Mouse (Mus musculus) kidney, adult 18-20 months (tissue): ENCODE results near the gene Safb.
"Not testable (repeated sequence)": the region's sequence is repeated elsewhere in the genome, so short reads cannot be mapped to it uniquely, and the experiment has no call there.

ENCODE experiments used
- DNase-seq: peaks from one replicate; pipeline ENCODE4 v3.0.0; 2021

The Safb gene

DNA sequence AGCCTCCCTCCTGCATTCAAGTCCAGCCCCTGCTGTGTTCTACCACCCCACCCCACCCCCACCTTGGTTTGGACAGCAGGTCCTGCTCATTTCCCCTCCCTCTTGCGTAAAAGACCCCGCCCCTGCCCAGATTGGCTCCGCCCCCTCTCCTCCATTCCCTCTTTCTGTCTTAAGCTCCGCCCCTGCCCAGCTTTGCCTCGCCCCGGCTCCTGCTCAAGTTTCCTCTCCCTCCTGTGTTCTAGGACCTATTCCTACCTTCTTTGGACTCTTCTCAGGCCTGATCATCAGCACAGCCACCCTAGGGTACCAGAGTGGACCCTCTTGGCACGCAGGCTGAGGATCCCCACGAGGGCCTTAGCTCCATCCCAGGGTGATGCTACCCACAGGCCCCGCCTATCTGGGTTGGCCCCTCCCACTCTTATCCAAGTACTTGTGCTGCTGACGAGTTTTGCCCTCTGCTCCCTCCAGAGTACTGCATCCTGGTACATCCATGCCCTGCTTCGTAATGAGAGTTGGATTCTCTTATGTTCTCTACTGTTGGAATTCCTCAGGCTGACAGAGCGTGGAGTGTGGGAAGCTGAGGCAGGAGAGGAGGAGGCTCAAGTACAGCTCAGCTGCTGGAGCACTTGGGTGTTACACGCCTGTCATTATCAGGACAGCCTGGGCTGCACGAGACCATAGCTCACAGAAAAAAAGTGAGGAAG is 27.4 kb downstream of the Safb start:
- DNase-seq = peak; percentile 28

DNA sequence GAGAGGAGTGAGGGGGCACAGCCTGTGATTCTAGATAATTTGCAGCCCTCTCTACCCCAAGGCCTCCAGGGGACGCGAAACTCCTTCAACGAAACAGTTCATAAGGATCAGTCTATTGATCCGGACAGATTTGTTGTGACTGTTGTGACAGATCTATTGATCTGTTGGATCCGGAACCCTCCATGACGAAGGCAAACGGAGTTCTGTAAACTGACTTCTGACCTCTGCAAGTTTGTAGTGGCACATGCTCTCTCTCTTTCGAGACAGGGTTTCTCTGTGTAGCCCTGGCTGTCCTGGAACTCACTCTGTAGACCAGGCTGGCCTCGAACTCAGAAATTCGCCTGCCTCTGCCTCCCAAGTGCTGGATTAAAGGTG is 27.9 kb downstream of the Safb start:
- DNase-seq = not testable (repeated sequence)

DNA sequence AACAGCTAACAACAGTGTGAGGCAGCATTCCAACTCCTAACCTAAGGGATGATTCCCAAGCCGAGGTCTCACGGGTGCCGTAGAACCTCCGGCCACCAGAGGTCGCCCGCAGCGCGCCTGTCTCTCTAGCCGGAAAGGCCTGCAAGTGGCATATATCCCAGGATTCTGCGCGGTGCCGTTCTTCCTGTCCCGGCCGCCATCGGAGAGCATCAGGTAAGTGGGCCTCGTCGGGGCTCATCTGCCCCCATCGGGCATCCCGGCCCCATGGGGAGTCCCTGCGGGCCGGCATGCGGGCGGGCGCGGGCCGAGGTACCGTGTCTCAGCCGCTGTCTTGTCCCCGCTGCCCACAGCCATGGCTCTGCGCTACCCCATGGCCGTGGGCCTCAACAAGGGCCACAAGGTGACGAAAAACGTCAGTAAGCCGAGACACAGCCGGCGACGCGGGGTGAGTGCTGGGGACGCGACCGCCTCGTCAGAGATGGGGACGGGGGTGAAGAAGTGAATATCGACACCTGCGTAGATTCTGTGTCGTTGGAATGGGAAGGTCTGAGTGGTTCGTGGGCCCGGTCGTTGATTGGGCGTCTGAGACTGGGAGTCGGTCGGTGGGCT is 28.7 kb downstream of the Safb start, which contains the start of gene Rpl36:
Gene Rpl36, plus strand, starts transcription at position 181 of the 609 bp plus-strand sequence.
- peak; percentile 97 for DNase-seq

DNA sequence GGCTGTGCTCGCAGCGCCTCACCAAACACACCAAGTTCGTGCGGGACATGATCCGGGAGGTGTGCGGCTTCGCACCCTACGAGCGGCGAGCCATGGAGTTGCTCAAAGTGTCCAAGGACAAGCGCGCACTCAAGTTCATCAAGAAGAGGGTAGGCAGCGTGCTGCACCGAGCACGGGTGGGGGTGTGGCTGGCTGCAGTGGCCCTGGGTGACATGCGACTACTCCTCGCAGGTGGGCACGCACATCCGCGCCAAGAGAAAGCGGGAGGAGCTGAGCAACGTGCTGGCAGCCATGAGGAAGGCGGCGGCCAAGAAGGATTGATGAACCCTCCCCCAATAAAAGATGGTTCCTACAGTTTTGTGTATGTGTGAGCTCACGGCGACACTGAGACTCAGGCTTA is 29.3 kb downstream of the Safb start:
- DNase-seq = not testable (repeated sequence)

DNA sequence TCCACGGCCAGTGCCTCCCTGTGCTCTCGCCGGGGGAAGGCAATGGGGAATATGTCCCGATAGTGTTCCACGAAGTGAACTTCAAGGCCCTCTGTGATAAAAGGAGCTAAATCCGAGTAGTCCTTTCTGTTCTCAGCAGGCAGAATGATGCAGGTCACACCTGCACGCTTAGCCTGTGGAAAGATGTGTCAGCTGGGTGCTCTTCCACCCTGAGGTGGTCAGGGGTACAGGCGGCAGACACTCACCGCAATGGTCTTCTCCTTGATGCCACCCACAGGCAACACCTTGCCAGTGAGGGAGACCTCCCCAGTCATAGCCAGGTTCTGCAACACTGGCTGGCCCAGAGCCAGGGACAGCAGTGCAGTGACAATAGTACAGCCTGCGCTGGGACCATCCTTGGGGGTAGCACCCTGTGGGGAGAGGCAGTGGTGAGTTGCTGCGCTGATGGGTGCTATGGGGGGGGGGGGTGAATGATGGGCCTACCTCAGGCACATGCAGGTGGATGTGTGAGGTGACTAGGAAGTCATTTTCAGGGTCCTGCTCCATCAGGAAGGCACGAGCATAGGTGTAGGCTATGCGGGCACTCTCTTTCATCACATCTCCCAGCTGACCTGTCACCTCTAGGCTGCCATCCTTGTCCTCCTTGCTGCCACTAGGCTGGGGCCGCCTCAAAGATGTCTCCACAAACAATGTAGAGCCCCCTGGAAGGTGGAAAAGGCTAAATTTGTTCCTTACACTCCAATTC is 29.9 kb downstream of the Safb start:
- no peak for DNase-seq

DNA sequence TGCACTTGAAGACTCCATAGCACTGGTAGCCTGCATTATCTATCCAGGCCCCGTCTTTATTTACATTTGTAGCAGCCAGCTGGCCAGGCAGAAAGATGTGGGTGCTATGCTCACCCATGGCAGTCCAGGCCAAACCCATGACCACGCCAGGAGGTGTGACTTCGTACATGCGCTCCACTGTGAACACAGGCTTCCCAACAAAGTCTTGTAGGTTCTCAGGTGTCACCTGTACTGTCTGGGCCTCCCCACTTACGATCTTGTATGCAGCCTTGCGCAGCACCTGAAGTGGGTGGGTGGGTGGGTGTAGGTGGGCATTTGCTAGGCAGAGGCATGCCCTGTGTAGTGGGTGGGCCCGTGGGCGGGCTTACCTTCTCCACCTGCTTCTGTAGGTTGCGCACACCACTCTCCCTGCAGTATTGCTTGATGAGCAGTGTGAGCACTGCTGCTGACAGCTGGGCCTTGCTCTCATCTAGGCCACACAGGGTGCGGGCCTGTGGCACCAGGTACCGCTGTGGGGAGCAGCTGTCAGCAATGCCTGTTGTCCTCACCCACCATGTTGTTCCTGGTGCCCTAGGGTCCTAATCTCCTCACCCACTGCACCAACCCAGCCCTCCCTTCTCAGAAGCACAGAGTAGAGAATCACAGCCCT is 30.6 kb downstream of the Safb start:
- no peak for DNase-seq

DNA sequence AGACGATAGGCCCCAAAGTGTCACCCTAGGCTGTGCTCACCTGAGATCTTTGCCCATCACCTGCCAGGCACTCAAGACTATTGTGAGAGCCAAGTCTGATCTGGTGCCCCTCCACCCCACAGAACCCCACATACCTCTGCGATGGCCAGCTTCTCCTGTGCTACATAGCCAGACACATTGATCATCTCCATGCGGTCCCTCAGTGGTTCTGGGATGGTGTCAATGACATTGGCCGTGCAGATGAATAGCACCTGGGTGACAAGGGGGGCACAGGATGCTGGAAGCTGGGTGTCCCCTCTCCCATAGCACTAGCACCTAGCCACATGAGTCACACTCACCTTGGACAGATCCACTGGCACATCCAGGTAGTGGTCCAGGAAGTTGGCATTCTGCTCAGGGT is 31.2 kb downstream of the Safb start:
- no peak for DNase-seq

DNA sequence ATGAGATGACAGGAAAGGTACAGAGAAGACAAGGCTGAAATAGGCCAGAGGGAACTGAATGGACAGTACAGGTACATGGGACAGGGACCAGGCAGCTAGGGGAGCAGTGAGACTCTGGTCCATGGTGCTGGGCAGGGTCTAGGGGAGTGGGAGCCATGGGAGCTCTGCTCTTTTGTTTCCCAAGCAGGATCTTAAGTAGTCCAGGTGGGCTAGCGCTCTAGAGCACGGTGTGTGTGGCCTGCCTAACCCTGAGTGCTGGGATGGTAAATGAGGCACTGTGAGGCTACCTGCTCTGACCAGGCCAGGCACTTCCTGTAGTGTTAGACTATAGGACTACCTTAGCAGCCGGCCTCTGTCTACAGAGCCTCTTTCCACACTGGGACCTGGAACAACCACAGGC is 32.1 kb downstream of the Safb start:
- no peak for DNase-seq

DNA sequence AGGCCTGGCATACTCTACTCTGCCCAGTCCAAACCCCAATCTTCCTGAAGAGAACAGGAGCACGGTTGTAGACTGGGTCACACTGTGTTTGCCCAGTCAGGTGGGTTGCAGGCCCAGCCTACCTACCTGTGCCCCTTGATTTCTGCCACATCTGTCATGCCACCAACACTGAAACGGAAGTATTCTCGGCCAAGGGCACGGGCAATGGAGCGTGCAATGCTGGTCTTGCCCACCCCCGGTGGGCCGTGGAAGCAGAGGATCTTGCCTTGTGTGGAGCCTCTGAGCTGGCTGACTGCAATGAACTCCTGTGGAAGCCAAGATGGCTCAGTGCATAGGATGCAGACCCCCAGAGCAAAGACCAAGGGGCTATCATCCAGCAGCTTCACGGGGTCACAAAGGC is 33.0 kb downstream of the Safb start:
- no peak for DNase-seq

DNA sequence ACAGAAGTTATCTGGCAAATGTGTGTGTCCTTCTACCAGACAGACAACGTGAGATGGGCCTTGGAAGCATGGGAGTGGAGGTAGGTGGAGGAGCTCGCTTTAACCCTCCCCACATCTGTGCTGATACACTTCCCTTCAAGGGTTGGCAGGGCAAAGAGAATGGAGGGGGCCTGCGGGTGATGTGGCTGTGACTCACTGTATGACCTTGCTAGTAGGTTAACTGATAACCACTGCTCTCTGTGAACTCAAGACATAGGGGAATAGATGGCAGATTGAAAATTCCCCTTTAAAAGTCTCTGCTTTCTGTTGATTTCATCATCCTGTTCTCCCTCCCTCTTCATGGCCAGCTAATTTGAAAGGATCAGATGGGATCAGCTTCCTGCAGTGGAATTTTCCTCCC is 40.9 kb downstream of the Safb start:
- DNase-seq = no peak

DNA sequence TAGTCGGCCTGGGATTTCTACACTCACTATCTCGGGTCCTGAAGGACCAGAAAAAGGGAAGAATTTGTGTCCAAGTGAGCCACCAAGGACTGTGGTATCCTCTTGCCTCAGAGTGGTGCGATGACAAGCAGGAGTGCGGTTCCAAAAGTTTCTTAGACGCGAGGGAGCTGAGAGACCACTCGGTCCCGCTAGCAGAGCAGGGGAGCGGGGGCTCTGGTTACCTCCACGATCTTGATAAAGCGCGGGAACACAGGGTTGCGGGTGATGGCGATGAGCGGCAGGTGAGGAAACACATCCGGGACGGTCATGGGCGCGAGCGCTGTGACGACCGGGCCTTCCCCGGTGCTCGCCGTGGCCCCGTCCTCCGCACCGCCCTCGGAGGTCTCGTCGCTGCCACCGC is 41.6 kb downstream of the Safb start:
- DNase-seq = no peak

DNA sequence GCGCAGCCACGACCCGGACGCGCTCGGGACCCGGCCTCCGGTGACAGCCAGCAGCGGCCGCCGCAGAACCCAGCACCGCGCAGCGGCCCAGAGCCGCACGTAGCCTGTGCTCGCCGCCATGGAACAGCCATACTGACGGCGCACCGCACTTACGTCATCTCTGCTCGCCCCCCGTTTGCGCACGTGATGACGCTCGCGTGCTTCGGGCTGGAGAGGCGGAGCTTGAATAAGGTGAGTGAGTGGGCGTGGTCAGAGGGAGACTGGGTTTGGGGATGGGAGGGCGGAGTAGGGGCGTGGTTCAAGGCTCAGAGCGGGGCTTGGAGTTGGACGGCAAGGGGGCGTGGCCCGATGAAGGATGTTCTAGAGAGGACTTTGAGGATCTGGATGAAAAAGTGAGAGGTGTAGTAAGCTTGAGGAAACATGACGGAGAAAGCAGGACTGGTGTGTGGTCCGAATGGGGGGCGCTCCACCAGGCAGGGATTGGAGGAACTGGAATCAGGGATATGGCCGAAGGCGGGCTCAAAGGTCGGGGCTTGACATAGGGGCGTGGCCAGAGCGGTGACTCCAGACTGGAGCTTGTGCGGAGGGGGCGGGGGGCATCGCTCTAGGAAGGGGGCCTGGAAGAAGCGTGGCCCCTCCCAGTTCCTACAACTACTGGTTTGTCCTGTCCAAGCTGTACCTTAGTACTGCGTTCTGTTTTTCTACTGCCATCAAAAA is 42.3 kb downstream of the Safb start, which contains the start of gene Lonp1:
Gene Lonp1, minus strand, starts transcription at position 134 of the 717 bp plus-strand sequence.
- peak; percentile 99 for DNase-seq

DNA sequence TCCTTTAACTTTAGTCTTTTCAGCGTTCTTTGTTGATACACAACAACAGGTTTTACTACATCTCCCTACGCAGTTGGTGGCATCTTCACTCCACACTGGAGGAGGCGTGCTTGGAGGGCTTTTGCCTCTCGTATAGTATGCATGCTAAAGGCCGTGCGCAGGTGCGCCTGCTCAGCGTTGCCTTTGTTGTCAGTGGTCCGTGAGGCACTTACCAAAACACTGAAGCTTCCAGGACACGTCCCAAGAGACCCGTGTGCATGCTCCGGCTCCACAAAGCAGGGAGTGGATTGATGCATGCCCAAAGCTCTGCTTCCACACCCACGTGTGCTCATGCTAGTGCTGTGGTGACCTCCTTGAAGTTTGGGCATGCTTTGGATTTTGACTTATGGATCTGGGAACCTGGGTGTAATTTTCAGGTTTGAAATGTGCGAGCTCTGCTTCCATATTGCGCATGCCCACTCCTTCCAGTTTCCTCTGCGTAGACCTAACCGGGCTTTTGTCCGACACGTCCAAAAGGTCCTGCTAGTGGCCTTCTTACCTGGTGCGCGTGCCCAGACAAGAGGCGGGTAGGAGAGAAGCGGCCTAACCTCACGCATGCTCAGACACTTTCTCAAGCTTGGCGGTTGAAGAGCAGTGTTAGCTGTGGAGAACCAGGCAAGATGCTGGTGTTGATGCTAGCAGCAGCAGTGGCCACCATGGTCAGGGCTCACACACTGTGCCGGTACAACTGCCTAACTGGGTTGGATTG is 43.1 kb downstream of the Safb start, which contains the start of gene Catsperd:
Gene Catsperd, plus strand, starts transcription at position 614 of the 748 bp plus-strand sequence.
- peak; percentile 60 for DNase-seq

DNA sequence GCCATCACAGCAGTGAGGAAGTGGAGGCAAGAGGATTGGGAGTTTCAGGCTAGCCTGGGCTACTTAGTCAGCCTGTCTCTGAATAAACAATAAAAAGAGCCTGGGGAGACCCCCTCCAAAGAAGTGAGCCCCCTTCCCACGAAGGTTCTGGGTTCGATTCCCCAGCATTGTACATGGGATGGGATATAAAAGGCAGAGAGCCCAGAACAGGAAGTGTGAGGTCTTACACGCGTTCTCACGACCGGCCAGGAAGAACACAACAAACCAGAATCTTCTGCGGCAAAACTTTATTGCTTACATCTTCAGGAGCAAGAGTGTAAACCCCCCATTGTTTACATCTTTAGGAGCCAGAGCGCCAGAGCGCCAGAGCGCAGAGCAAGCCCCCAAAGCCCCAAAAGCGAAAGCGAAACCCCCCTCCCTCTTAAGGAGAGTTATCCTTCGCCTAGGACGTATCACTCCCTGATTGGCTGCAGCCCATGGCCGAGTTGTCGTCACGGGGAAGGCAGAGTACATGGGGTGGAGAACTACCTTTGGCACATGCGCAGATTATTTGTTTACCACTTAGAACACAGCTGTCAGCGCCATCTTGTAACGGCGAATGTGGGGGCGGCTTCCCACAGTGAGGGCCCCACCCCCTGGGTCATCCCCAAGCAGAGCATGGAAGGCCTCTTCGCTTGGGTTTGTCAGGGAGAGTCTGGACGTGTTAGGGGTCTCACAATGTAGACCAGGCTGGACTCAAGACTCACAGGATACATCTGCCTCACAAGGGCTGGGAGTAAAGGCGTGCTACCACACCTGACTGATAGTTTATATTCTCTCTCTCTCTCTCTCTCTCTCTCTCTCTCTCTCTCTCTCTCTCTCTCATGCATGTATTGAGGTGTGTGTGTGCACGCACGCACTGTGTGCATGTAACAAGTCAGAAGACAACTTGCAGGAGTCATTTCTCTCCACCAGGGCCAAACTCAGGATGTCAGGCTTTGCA is 45.5 kb downstream of the Safb start:
- not testable (repeated sequence) for DNase-seq

DNA sequence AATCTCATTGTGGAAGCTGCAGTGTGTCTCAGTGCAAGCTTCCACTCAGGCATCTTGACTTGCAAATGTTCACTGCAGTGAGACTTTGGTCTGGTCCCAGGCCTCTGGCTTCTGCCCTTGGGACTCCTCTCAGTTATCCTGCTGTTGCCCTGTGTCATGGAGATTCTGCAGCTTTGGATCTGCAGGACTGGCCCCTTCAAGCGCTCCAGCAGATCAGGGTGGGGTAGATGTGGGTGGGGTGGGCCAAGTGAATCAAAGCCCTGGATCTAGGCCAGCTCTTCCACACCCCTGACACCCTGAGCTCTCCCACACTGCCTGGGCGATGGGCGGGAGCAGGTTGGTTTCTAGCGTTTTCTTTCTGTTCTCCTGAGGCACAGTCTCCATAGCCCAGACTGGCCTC is 47.2 kb downstream of the Safb start:
- no peak for DNase-seq

DNA sequence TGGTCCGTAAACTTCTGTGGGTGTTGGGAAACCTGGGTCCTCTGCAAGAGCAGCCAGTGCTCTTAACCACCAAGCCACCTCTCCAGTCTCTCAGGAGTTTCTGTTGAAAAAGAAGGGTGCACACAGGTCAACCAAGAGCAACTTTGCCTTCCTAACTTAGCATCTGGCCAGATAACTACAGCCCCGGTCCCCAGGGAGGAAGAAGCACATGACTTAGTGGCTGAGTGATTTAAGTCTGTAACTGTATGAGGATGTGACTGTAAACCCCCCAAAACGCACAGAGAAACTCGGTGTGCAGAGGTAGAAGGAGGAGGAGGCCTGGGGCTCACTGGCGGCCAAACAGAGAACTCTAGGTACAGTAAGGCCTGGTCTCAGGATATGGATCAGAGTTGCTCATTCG is 49.4 kb downstream of the Safb start:
- no peak for DNase-seq

DNA sequence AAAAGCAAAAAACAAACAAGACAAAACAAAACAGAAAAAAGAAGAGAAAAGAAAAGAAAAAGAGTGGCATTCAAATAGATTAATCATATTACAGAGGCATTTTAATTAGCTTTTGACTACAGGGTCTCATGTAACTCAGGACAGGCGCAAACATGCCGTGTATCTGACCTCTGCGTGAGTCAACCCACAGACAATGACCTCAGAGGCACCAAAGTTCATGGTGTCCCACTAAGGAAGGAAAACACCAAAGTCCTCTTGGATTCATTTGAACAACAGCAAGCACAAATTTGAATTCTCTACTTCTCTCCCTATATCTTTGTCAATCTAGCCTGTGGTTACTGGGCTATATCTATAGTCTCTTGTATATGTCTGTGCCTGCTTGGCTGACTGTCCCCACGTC is 58.6 kb downstream of the Safb start:
- DNase-seq = no peak

DNA sequence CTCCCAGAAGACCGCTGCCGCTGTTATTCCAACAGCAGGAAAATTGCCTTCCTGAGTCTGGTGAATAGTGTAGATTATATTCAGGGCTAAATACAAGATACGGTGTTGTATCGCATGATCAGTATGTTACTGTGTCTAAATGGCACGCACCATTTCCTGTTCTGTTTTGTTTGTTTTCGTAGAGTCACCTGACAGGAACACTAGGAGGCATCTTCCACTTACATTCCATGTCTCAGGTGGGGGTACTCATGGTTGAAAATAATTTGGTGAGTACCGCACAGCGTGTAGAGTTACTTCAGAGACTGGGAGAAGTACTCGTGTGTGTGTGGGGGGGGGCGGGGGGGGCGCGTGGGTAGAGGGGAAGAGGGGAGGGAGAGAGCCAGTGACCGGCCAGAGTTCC is 62.9 kb downstream of the Safb start:
- DNase-seq = no peak

DNA sequence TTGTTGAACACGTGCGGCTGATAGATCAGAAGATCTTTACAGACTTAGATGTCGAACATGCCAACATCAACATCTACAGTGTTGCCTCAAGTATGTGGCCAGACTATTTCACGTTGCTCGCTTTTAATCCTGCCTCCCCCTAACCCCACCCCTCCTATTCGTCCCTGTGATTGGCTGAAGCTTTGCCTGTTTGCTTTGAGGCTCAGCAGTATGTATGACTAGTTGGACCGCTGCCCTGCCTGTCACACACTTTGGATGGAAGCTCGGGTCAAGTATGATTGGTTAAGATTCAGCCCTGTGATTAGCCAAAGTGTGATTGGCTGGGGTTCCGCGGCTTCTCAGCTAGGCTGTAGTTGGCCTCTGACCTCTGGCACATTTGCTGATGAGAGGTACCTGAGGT is 67.2 kb downstream of the Safb start:
- peak; percentile 48 for DNase-seq

DNA sequence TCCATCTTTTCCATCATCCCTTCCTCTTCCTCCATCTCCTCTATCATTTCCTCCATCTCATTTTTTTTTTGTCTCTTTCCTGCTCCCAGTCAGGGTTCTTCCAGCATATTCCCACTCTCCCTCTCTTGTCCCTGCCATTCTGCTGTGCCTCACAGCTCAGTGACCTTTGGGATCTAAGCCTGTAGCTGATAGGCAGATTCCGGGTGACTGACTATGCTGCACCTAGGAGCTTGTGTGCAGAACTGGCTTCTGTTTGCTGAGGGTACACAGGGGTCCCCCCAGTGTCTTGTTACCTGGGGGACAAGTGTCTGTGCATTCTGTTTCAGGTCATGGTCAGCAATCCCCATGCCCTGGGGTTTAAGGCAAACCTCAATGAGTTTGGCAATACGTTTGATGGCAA is 70.1 kb downstream of the Safb start:
- no peak for DNase-seq

DNA sequence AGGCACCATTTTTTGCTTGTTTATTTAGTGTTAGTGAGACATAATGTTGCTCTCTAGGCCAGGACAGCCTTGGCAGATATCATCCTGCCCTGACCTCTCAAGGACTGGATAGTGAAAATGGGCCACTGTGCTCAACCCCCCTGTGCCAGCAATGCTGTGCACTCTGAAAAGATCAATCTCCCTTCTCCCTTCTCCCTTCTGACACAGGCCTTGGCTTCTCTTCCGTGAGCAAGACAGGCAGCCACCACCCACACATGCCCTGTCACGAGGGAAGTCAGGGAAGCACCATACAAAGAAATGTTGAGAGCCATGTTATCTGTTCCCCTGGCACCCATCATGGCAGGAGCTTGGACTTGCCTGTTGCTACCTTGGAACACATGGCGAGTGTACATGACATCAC is 70.7 kb downstream of the Safb start:
- no peak for DNase-seq
